ENCODE assay signal across 12 mouse cellular contexts in genomic region chr2:32957344-32957743, GRCm38 (mm10). TPM values are rescaled to one million over a fixed set of nuclear protein-coding genes. Genes with fewer than 3 reads are reported as not detected.
DNase-seq lines count a peak whose midpoint lies in the region; ATAC-seq and TF ChIP-seq lines count a peak whose summit lies in the region.
"Had no signal": no experiment of that assay in that cellular context is flagged by ENCODE, and none has a peak within 500 bp of the region (broad histone marks: within the 10 kb centered on the region; RNA-seq: fewer than 3 reads in every experiment).

No protein-coding gene starts in this region.

- dilution Hi-C loops in CH12.LX (cut with MboI; ENCODE audit: extremely low pct_ligation_motif_present, extremely low pct_unique_long_range_greater_than_20kb, low sequenced_read_pairs) = no loop called here

- no peak overlapping the region for H3K4me2 ChIP-seq in forebrain, embryonic 13.5 days
- no peak overlapping the region for H3K4me2 ChIP-seq in forebrain, embryonic 15.5 days (replicated peaks)
- no peak overlapping the region for H3K4me2 ChIP-seq in limb, embryonic 11.5 days (ENCODE audit: low read depth, severe bottlenecking)
- H3K4me2 ChIP-seq in CH12.LX (ENCODE audit: insufficient read depth, low read depth, poor library complexity, severe bottlenecking) = no peak overlapping the region
- H3K4me2 ChIP-seq: hindbrain, embryonic 12.5 days; limb, embryonic 13.5 days; midbrain, embryonic 12.5 days had no signal

- TF ChIP-seq POLR2A in CH12.LX (IDR thresholded peaks at IDR 0.05; ENCODE audit: low read depth, low read length) = no peak
- TF ChIP-seq POLR2A in cortical plate, adult 2 months (IDR thresholded peaks at IDR 0.05; ENCODE audit: extremely low read depth, insufficient read depth, low read length) = no peak

- H3K36me3 ChIP-seq in forebrain, embryonic 13.5 days (ENCODE audit: poor library complexity, severe bottlenecking) = peaks cover 49% of the 10 kb centered on the region
- H3K36me3 ChIP-seq in forebrain, embryonic 15.5 days = peaks cover 32% of the 10 kb centered on the region
- peaks cover 5% of the 10 kb centered on the region for H3K36me3 ChIP-seq in limb, embryonic 11.5 days (ENCODE audit: control insufficient read depth, insufficient read depth, low read length)
- peaks cover 38% of the 10 kb centered on the region for H3K36me3 ChIP-seq in limb, embryonic 10.5 days
- peaks cover 17 to 64% of the 10 kb centered on the region in 2 experiments for H3K36me3 ChIP-seq in CH12.LX (replicated peaks in 1 of 2; ENCODE audit: control insufficient read depth in 1 of 2, insufficient read depth in 1 of 2, low read length in 1 of 2)

- no peak overlapping the region for H3K4me3 ChIP-seq in forebrain, embryonic 13.5 days
- H3K4me3 ChIP-seq in forebrain, embryonic 15.5 days = no peak overlapping the region
- no peak overlapping the region for H3K4me3 ChIP-seq in limb, embryonic 11.5 days (ENCODE audit: low read depth, low read length)
- no peak overlapping the region for H3K4me3 ChIP-seq in limb, embryonic 10.5 days
- H3K4me3 ChIP-seq in CH12.LX (replicated peaks in 1 of 3; ENCODE audit: low read depth in 2 of 3, low read length in 2 of 3, poor library complexity in 1 of 3) = no peak overlapping the region
- H3K4me3 ChIP-seq in cortical plate, adult 2 months (ENCODE audit: insufficient read depth, low read length) = no peak overlapping the region
- H3K4me3 ChIP-seq: hindbrain, embryonic 12.5 days; limb, embryonic 13.5 days; midbrain, embryonic 12.5 days had no signal

- H3K9me3 ChIP-seq in forebrain, embryonic 13.5 days (replicated peaks) = no peaks in the 10 kb centered on the region
- H3K9me3 ChIP-seq in forebrain, embryonic 15.5 days = no peaks in the 10 kb centered on the region
- H3K9me3 ChIP-seq in limb, embryonic 11.5 days (ENCODE audit: control insufficient read depth, low read length) = no peaks in the 10 kb centered on the region
- no peaks in the 10 kb centered on the region for H3K9me3 ChIP-seq in limb, embryonic 10.5 days (replicated peaks)
- peaks cover 6% of the 10 kb centered on the region for H3K9me3 ChIP-seq in CH12.LX (replicated peaks; ENCODE audit: low read length)
- H3K9me3 ChIP-seq: hindbrain, embryonic 12.5 days; midbrain, embryonic 12.5 days had no signal

- 0 out of 2 replicates have a peak overlapping the region, but pooled peaks have one; percentile 3 for H3K9ac ChIP-seq in forebrain, embryonic 13.5 days
- no peak overlapping the region for H3K9ac ChIP-seq in forebrain, embryonic 15.5 days (replicated peaks)
- no peak overlapping the region for H3K9ac ChIP-seq in limb, embryonic 11.5 days (ENCODE audit: low read length)
- H3K9ac ChIP-seq in CH12.LX (ENCODE audit: insufficient read depth, low read depth) = no peak overlapping the region
- H3K9ac ChIP-seq: hindbrain, embryonic 12.5 days; limb, embryonic 13.5 days; midbrain, embryonic 12.5 days had no signal

- no peak for TF ChIP-seq EP300 in CH12.LX (IDR thresholded peaks at IDR 0.05; ENCODE audit: low read length)

- TF ChIP-seq CTCF in CH12.LX (conservative IDR thresholded peaks at IDR 0.05 in 1 of 2, IDR thresholded peaks at IDR 0.05 in 1 of 2; ENCODE audit: low read depth in 2 of 2, low read length in 2 of 2) = peak in 1 of 2 experiments; percentile 40; a peak in 2 of 4 replicates
- 0 out of 2 replicates have a peak, but pooled peaks have one; percentile 25 for TF ChIP-seq CTCF in cortical plate, adult 2 months (IDR thresholded peaks at IDR 0.05; ENCODE audit: extremely low read depth, insufficient read depth, low read length)

- H3K79me2 ChIP-seq in CH12.LX (replicated peaks; ENCODE audit: control insufficient read depth, extremely low read depth, insufficient read depth, poor library complexity, severe bottlenecking) = peaks cover 8% of the 10 kb centered on the region

- H3K27me3 ChIP-seq in forebrain, embryonic 13.5 days = no peaks in the 10 kb centered on the region
- no peaks in the 10 kb centered on the region for H3K27me3 ChIP-seq in forebrain, embryonic 15.5 days
- no peaks in the 10 kb centered on the region for H3K27me3 ChIP-seq in limb, embryonic 11.5 days (ENCODE audit: control insufficient read depth, insufficient read depth, low read length)
- H3K27me3 ChIP-seq in limb, embryonic 10.5 days (ENCODE audit: low read depth, poor library complexity, severe bottlenecking) = no peaks in the 10 kb centered on the region
- no peaks in the 10 kb centered on the region for H3K27me3 ChIP-seq in CH12.LX (replicated peaks)
- H3K27me3 ChIP-seq: hindbrain, embryonic 12.5 days; limb, embryonic 13.5 days; midbrain, embryonic 12.5 days had no signal

- peak; percentile 37 for DNase-seq in limb, embryonic 11.5 days (ENCODE audit: low spot score)
- DNase-seq in limb, embryonic 10.5 days (ENCODE audit: low spot score) = no peak
- peak; percentile 42 for DNase-seq in CH12.LX (ENCODE audit: extremely low read depth)
- no peak for DNase-seq in spleen, postnatal 10 days (ENCODE audit: low spot score in 2 of 2)
- DNase-seq in spleen, adult 12 weeks (ENCODE audit: low spot score) = no peak
- DNase-seq: gastrocnemius, postnatal 36 days had no signal

- in situ Hi-C loops in CH12.LX (cut with MboI; ENCODE audit: low pct_ligation_motif_present, low pct_unique_long_range_greater_than_20kb, low sequenced_read_pairs) = no loop called here

- H3K27ac ChIP-seq in forebrain, embryonic 13.5 days = no peak overlapping the region
- H3K27ac ChIP-seq in forebrain, embryonic 15.5 days (replicated peaks) = no peak overlapping the region
- H3K27ac ChIP-seq in limb, embryonic 11.5 days (replicated peaks; ENCODE audit: low read depth, low read length) = no peak overlapping the region
- no peak overlapping the region for H3K27ac ChIP-seq in limb, embryonic 10.5 days
- H3K27ac ChIP-seq in CH12.LX (ENCODE audit: insufficient read depth, low read depth) = no peak overlapping the region
- no peak overlapping the region for H3K27ac ChIP-seq in cortical plate, adult 2 months (ENCODE audit: insufficient read depth, low read length)
- H3K27ac ChIP-seq: hindbrain, embryonic 12.5 days; limb, embryonic 13.5 days; midbrain, embryonic 12.5 days had no signal

- no peak; the same call in 1 of the 2 replicates for TF ChIP-seq RAD21 in CH12.LX (IDR thresholded peaks at IDR 0.05; ENCODE audit: low read depth, low read length)

- peaks cover 11% of the 10 kb centered on the region for H3K4me1 ChIP-seq in forebrain, embryonic 13.5 days
- H3K4me1 ChIP-seq in forebrain, embryonic 15.5 days = peaks cover 14% of the 10 kb centered on the region
- H3K4me1 ChIP-seq in limb, embryonic 11.5 days (ENCODE audit: control insufficient read depth, insufficient read depth, low read length) = peaks cover 9% of the 10 kb centered on the region
- peaks cover 11% of the 10 kb centered on the region for H3K4me1 ChIP-seq in limb, embryonic 10.5 days
- H3K4me1 ChIP-seq in CH12.LX (ENCODE audit: control insufficient read depth in 1 of 2, insufficient read depth in 2 of 2) = peaks cover 5 to 12% of the 10 kb centered on the region in 2 experiments
- peaks cover 4% of the 10 kb centered on the region for H3K4me1 ChIP-seq in cortical plate, adult 2 months (ENCODE audit: control insufficient read depth, insufficient read depth, low read length)

- no peak for ATAC-seq in forebrain, embryonic 13.5 days
- no peak for ATAC-seq in forebrain, embryonic 15.5 days (replicated peaks)
- ATAC-seq in limb, embryonic 11.5 days (ENCODE audit: insufficient number of reproducible peaks, low FRiP score, low TSS enrichment, low read depth) = no peak

- WGBS in forebrain, embryonic 13.5 days = 59% methylated on average over 8 of the region's 8 CpGs
- WGBS in forebrain, embryonic 15.5 days = 59% methylated on average over 8 of the region's 8 CpGs
- WGBS in limb, embryonic 11.5 days = 55% methylated on average over 8 of the region's 8 CpGs
- 61% methylated on average over 8 of the region's 8 CpGs for WGBS in limb, embryonic 10.5 days

TF ChIP-seq in CH12.LX, 34 proteins besides CTCF, POLR2A, EP300 and RAD21:
- no peak for TF ChIP-seq MEF2A (IDR thresholded peaks at IDR 0.05; ENCODE audit: borderline replicate concordance, low read depth, low read length)
- TF ChIP-seq MXI1 (IDR thresholded peaks at IDR 0.05; ENCODE audit: low read depth, low read length) = no peak
- TF ChIP-seq IRF4 (IDR thresholded peaks at IDR 0.05; ENCODE audit: low read depth, low read length) = no peak
TF ChIP-seq in CH12.LX: peak in this region for 0.

RNA-seq across cellular contexts. Expression of gene Rpl12, which starts 4.0 kb away (rescaled TPM):
- 111 and 118 TPM in 2 replicates for polyA plus RNA-seq in forebrain, embryonic 13.5 days (2015; fragmentation: Nextera tagmentation; extraction: Ambion mirVana)
- 96.9 and 99.7 TPM in 2 replicates for polyA plus RNA-seq in forebrain, embryonic 15.5 days (2015; fragmentation: Nextera tagmentation; extraction: Ambion mirVana)
- polyA plus RNA-seq in limb, embryonic 11.5 days (2014; fragmentation: Nextera tagmentation; extraction: Ambion mirVana) = 191 and 198 TPM in 2 replicates
- 194 and 232 TPM in 2 replicates for polyA plus RNA-seq in limb, embryonic 10.5 days (2016; fragmentation: Nextera tagmentation; extraction: Ambion mirVana)
- total RNA-seq in CH12.LX (2012; rRNA removed) (2,275 and 2,528 TPM in 2 replicates), CH12.LX (2014; rRNA removed) (1,298 and 1,607 TPM in 2 replicates)
- 87.8 and 91.3 TPM in 2 replicates for polyA plus RNA-seq in CH12.LX (2012; ENCODE audit: insufficient read length, low read depth)
- polyA plus RNA-seq in cortical plate, adult 2 months (2012; rRNA removed) = 484 and 506 TPM in 2 replicates

RNA-seq across cellular contexts. Expression of gene Lrsam1, which starts 4.1 kb away (rescaled TPM):
- polyA plus RNA-seq in forebrain, embryonic 13.5 days (2015; fragmentation: Nextera tagmentation; extraction: Ambion mirVana) = 14.8 and 15.5 TPM in 2 replicates
- polyA plus RNA-seq in forebrain, embryonic 15.5 days (2015; fragmentation: Nextera tagmentation; extraction: Ambion mirVana) = 16.7 and 17.8 TPM in 2 replicates
- polyA plus RNA-seq in limb, embryonic 11.5 days (2014; fragmentation: Nextera tagmentation; extraction: Ambion mirVana) = 6.0 and 7.0 TPM in 2 replicates
- polyA plus RNA-seq in limb, embryonic 10.5 days (2016; fragmentation: Nextera tagmentation; extraction: Ambion mirVana) = 5.3 and 7.5 TPM in 2 replicates
- 9.5 and 10.2 TPM in 2 replicates for total RNA-seq in CH12.LX (2012; rRNA removed)
- total RNA-seq in CH12.LX (2014; rRNA removed) = 4.6 and 5.0 TPM in 2 replicates
- 4.7 and 5.4 TPM in 2 replicates for polyA plus RNA-seq in CH12.LX (2012; ENCODE audit: insufficient read length, low read depth)
- 25.6 and 25.9 TPM in 2 replicates for polyA plus RNA-seq in cortical plate, adult 2 months (2012; rRNA removed)

RNA-seq across cellular contexts. Expression of gene Slc2a8, which starts 24.5 kb away (rescaled TPM):
- 15.4 and 18.3 TPM in 2 replicates for polyA plus RNA-seq in forebrain, embryonic 13.5 days (2015; fragmentation: Nextera tagmentation; extraction: Ambion mirVana)
- 20.9 and 21.3 TPM in 2 replicates for polyA plus RNA-seq in forebrain, embryonic 15.5 days (2015; fragmentation: Nextera tagmentation; extraction: Ambion mirVana)
- 10.9 and 14.2 TPM in 2 replicates for polyA plus RNA-seq in limb, embryonic 11.5 days (2014; fragmentation: Nextera tagmentation; extraction: Ambion mirVana)
- polyA plus RNA-seq in limb, embryonic 10.5 days (2016; fragmentation: Nextera tagmentation; extraction: Ambion mirVana) = 16.5 and 22.3 TPM in 2 replicates
- total RNA-seq in CH12.LX (2012; rRNA removed) (3.8 and 5.6 TPM in 2 replicates), CH12.LX (2014; rRNA removed) (0.95 and 1.3 TPM in 2 replicates)
- 0.90 and 1.1 TPM in 2 replicates for polyA plus RNA-seq in CH12.LX (2012; ENCODE audit: insufficient read length, low read depth)
- polyA plus RNA-seq in cortical plate, adult 2 months (2012; rRNA removed) = 47.5 TPM in 2 replicates

Comparison
In these comparisons a context has a peak if more than half of its experiments do, and no peak if none do; other contexts are left out.
1. DNase-seq: peak in limb, embryonic 11.5 days (single experiment) and CH12.LX (single experiment); none in limb, embryonic 10.5 days (single experiment), spleen, postnatal 10 days (0 of 2) and spleen, adult 12 weeks (single experiment).